Mouse (Mus musculus): ENCODE results near the gene Rhod. TPM values are rescaled to one million over a fixed set of nuclear protein-coding genes. Genes with fewer than 3 reads are reported as not detected.
A peak's percentile ranks its signal among the peaks of the same experiment; 100 is the strongest.

Gene Rhod
- polyA plus RNA-seq, 1 experiment from 2014 or later: 10.3 TPM

DNA sequence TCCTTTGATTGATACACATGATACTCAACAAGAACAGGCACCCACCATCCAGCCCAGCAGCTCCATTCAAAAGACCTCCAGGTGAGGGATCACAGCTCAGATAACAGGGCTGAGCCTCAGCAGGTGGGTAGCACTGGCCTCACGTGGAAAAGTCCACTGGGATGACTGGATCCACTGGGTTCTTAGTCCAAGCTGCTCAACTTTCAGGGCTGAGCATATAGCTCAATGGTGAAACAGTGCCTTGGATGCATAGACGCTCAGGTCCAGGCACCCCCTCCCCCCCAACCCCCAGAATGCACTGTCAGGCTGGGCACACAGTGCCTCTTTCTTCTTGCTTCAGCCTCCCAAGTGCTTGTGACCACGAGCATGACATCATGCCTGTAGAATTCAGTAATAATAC, 16.2 kb downstream of the Rhod start:
- Histone ChIP-seq H3K27me3 (replicated peaks) (no peaks in the 10 kb centered on the region), H3K4me2 (replicated peaks) (no peak overlapping the region), H3K9me3 (no peaks in the 10 kb centered on the region), H3K27ac (no peak overlapping the region), H3K36me3 (no peaks in the 10 kb centered on the region), H3K4me3 (no peak overlapping the region), H3K9ac (no peak overlapping the region), H3K4me1 (no peaks in the 10 kb centered on the region)
- WGBS: 84% methylated on average over 3 of the region's 3 CpGs
- ATAC-seq (ENCODE audit: low FRiP score, low read depth): no peak

DNA sequence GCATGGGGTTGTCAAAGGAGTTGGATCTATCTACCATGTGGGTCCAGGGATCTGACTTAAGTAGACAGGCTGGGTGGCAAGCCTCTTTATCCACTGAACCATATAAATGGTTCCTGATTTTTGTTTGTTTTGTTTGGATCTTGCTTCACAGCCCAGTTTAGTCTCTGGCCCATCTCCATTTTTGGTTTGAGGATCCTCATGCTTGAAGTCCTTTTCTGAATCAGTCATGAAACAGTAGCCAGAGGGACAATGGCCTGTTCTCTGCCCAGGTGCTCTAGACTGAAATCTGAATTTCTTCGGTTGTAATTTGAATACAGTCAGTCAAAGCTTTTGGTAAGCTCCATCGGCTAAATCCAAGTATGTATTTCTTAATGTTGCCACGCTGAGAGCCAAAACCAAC, 16.7 kb downstream of the Rhod start:
- H3K27ac ChIP-seq: no peak overlapping the region
- H3K4me1 ChIP-seq: no peaks in the 10 kb centered on the region
- no peak overlapping the region for H3K4me2 ChIP-seq (replicated peaks)
- H3K9me3 ChIP-seq: no peaks in the 10 kb centered on the region
- H3K9ac ChIP-seq: no peak overlapping the region
- no peaks in the 10 kb centered on the region for H3K27me3 ChIP-seq (replicated peaks)
- no peak overlapping the region for H3K4me3 ChIP-seq
- no peaks in the 10 kb centered on the region for H3K36me3 ChIP-seq
- WGBS: 94% methylated on average over 3 of the region's 3 CpGs
- no peak for ATAC-seq (ENCODE audit: low FRiP score, low read depth)

DNA sequence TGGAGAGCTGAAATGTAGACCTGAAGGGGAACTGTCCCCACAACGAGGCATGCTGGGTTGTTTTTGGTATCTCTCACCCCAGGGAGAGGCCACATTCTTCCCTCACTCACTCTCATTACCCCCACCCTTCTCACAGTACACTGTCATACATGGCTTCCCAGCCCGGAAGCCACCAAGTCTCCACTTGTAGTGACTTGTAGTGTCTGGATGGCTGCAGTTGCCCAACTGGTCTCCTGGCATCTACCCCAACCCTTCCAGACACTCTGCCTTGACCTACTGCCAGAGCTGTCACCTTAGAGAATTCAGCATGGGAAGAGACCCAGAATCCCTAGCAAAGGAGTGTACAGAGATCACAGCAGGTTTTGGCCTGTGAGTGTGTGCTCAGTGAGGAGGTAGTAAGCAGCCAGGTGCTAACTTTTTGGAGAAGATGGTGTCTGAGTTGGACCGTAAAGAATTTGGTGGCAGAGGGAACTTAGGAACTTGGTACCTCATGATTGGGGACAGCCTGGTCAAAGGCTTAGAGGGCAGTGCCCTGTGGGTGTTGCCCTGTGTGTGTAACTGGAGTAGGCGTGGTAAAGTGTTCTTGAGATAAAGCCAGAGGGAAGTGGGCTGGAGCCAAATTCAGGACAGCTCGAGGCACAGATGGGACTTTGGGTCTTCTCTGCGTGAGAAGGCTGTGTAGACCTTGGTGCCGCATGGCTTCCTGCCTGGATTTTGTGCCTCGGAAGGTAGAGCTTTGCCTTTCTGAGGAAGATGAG, 18.9 kb downstream of the Rhod start:
- H3K4me2 ChIP-seq (replicated peaks): no peak overlapping the region
- no peaks in the 10 kb centered on the region for H3K4me1 ChIP-seq
- no peaks in the 10 kb centered on the region for H3K27me3 ChIP-seq (replicated peaks)
- H3K27ac ChIP-seq: no peak overlapping the region
- no peaks in the 10 kb centered on the region for H3K36me3 ChIP-seq
- 86% methylated on average over 8 of the region's 8 CpGs for WGBS
- H3K9me3 ChIP-seq: no peaks in the 10 kb centered on the region
- no peak overlapping the region for H3K4me3 ChIP-seq
- no peak for ATAC-seq (ENCODE audit: low FRiP score, low read depth)
- H3K9ac ChIP-seq: no peak overlapping the region

DNA sequence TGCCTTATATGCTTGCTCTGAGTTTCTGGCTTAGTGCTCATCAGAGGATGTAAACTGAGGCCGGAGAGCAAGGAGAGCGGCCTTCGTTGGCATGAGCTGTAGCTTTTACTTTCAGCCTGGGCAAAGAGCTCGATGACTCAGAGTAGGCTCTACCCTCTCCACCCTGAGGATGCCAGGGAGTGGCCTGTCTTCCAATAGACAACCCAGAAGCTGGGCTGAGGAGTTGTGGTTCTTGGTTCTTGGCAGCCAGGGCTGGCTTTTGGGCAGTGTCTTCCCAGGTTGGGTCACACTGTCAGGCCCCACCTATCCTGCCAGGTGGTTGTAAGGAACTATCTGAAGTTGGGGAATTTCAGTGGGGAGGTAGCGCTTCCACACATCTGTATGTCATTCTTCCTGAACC, 19.5 kb downstream of the Rhod start:
- H3K9ac ChIP-seq: no peak overlapping the region
- H3K4me1 ChIP-seq: no peaks in the 10 kb centered on the region
- WGBS: 94% methylated on average over 5 of the region's 5 CpGs
- no peak overlapping the region for H3K27ac ChIP-seq
- ATAC-seq (ENCODE audit: low FRiP score, low read depth): no peak
- H3K36me3 ChIP-seq: no peaks in the 10 kb centered on the region
- H3K27me3 ChIP-seq (replicated peaks): no peaks in the 10 kb centered on the region
- H3K4me3 ChIP-seq: no peak overlapping the region
- no peak overlapping the region for H3K4me2 ChIP-seq (replicated peaks)
- no peaks in the 10 kb centered on the region for H3K9me3 ChIP-seq

DNA sequence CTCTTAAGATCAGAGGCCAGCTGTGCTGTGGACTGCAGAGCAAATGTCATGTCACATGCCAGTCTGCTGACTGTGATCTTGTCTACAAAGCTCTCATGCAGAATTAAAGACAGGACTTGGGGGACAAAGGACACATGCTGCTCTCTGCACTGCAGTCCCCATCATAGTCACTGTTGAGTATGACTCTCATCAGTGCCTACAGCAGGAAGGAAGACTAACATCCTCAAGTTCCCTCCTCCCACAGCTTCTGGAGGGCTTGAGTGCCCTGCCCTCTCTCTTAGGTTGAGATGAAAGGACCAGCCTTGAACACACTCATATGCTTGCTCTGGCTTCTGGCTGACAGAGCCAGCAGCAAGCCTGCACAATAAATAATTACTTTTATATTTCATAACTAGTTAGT, 21.5 kb downstream of the Rhod start:
- no peaks in the 10 kb centered on the region for H3K36me3 ChIP-seq
- H3K4me3 ChIP-seq: no peak overlapping the region
- H3K9me3 ChIP-seq: no peaks in the 10 kb centered on the region
- no peaks in the 10 kb centered on the region for H3K4me1 ChIP-seq
- no peak for ATAC-seq (ENCODE audit: low FRiP score, low read depth)
- no peak overlapping the region for H3K9ac ChIP-seq
- H3K27ac ChIP-seq: no peak overlapping the region
- no peaks in the 10 kb centered on the region for H3K27me3 ChIP-seq (replicated peaks)
- no peak overlapping the region for H3K4me2 ChIP-seq (replicated peaks)

DNA sequence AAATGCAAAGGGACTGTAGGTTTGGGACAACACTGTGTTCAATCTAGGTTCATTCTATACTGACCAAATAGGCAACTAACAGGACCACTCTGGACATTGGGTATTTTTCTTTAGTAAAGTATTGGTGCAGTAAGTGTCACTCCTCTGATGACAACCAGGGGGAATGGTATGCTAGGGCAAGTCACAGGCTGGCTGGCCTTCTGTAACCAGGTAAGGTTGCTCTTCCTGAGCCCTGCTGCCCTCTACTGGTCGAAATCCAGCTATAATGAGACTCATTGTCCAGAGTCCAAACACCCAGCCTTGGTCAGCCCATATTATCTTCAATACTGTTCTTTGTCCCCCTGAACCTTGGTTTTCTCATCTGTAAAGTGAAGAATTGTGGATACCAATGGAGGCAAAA, 22.0 kb downstream of the Rhod start:
- no peak for ATAC-seq (ENCODE audit: low FRiP score, low read depth)
- Histone ChIP-seq H3K4me1 (no peaks in the 10 kb centered on the region), H3K9me3 (no peaks in the 10 kb centered on the region), H3K4me3 (no peak overlapping the region), H3K4me2 (replicated peaks) (no peak overlapping the region), H3K36me3 (no peaks in the 10 kb centered on the region), H3K27ac (no peak overlapping the region), H3K27me3 (replicated peaks) (no peaks in the 10 kb centered on the region), H3K9ac (no peak overlapping the region)
- 0% methylated on average over 1 of the region's 1 CpGs for WGBS

DNA sequence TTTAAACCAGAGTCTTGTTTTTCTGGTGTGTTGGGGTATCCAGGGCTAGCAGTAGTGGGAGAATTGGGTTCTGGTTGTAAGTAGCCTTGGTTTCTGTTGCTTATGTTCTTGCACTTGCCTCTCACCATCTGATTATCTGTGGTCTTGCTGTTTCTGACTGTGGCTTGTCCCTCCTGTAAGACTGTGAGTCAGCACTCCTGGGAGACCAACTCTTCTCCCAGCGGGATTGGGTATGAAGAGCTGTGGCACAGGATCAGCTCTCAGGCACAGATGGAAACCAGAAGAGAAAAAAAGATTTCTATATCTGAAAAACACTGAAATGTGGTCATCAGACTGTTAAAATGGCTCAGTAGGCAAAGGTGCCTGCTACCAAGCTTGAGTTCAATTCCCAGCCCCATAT, 24.6 kb downstream of the Rhod start:
- Histone ChIP-seq H3K27me3 (replicated peaks) (no peaks in the 10 kb centered on the region), H3K27ac (no peak overlapping the region), H3K4me3 (no peak overlapping the region), H3K9me3 (no peaks in the 10 kb centered on the region), H3K36me3 (no peaks in the 10 kb centered on the region), H3K4me2 (replicated peaks) (no peak overlapping the region), H3K4me1 (no peaks in the 10 kb centered on the region), H3K9ac (no peak overlapping the region)
- no peak for ATAC-seq (ENCODE audit: low FRiP score, low read depth)
- WGBS: 69% methylated on average over 1 of the region's 1 CpGs

DNA sequence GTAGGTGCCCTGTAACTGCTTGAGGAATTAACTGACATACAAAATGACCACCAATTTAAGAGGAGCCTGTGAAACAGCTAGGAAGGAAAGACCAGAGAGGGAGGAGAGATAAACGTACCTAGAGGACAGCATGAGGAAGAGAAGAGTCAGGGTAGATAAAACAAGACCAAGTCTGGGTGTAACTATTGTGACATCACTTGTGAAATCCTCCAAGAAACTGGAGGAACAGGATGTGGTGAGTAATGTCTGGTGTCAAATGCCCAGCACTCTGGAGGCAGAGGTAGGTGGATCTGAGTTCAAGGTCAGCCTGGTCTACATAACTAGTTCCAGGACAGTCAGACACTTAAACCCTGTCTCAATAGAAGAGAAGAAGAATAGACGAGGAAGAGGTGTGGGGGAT, 30.2 kb downstream of the Rhod start:
- WGBS: 59% methylated on average over 2 of the region's 2 CpGs
- no peak overlapping the region for H3K9ac ChIP-seq
- no peak for ATAC-seq (ENCODE audit: low FRiP score, low read depth)

DNA sequence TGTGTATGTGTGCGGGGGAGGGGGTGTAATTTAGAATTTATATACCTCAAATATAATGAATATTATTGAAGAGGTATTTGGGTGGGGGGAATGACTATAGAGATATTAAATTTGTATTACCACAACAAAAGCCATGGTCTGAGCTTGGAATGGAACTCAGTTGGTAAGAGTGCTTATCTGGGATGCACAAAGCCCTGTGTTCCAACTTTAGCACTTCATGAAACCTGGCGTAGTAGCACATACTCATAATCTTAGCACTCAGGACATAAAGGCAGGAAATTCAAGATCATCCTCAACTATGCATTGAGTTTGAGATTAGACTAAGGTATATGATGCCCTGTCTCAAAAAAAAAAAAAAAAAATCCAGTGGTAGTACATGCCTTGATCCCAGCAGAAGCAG, 34.4 kb downstream of the Rhod start:
- no peak for ATAC-seq (ENCODE audit: low FRiP score, low read depth)
- Histone ChIP-seq H3K27me3 (replicated peaks) (no peaks in the 10 kb centered on the region), H3K36me3 (no peaks in the 10 kb centered on the region), H3K27ac (no peak overlapping the region), H3K4me1 (no peaks in the 10 kb centered on the region), H3K4me3 (no peak overlapping the region), H3K4me2 (replicated peaks) (no peak overlapping the region), H3K9ac (no peak overlapping the region), H3K9me3 (no peaks in the 10 kb centered on the region)
- 94% methylated on average over 2 of the region's 2 CpGs for WGBS

More for the DNA sequence above, 30.2 kb downstream of the Rhod start:
- Histone ChIP-seq H3K36me3 (no peaks in the 10 kb centered on the region), H3K4me1 (no peaks in the 10 kb centered on the region), H3K27ac (no peak overlapping the region), H3K27me3 (replicated peaks) (no peaks in the 10 kb centered on the region), H3K4me2 (replicated peaks) (no peak overlapping the region), H3K9me3 (no peaks in the 10 kb centered on the region), H3K4me3 (no peak overlapping the region)

DNA sequence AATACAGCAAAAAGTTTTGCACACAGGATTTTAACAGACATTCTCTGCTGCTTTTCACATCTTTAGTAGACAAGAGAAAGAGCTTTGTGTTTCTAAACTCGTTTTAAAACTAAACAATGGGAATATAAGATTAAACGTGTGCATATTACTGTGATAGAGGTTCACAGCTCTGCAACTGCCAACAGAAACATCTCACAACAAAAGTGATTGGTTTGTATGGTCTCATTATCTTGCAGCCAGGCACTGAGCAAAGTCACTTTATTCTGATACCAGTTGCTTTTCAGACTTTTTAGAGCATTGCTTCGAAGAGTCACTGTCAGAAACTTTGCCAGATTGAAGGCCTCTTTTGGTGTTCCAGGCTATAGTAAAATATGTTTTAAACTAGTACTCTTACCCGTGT, 40.3 kb downstream of the Rhod start:
- 78% methylated on average over 4 of the region's 4 CpGs for WGBS
- Histone ChIP-seq H3K27ac (no peak overlapping the region), H3K4me2 (replicated peaks) (no peak overlapping the region)

DNA sequence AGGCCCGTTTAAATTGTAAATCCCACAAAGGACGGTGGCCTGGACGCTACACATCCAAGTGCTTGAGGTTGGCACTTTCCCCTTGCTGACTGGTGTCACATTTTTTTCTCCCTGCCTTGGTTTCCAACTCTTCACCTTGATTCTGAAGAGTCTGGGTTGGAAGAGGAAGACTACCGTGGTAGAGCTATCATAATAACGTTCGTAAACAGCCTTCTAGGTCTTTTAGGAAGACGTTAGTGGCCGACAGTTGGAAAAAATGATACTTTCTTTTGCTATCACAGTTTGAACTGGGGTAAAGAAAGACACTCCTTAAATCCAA, 40.6 kb downstream of the Rhod start:
- Histone ChIP-seq H3K9me3 (no peaks in the 10 kb centered on the region), H3K36me3 (no peaks in the 10 kb centered on the region), H3K4me3 (peak overlapping the region; percentile 99), H3K9ac (peak overlapping the region; percentile 79; the same call in 1 of the 2 replicates), H3K4me2 (replicated peaks) (peak overlapping the region; percentile 94), H3K4me1 (peaks cover 17% of the 10 kb centered on the region), H3K27me3 (replicated peaks) (no peaks in the 10 kb centered on the region), H3K27ac (no peak overlapping the region)
- 32% methylated on average over 8 of the region's 8 CpGs for WGBS
- no peak for ATAC-seq (ENCODE audit: low FRiP score, low read depth)

More for the DNA sequence above, 40.3 kb downstream of the Rhod start:
- no peak for ATAC-seq (ENCODE audit: low FRiP score, low read depth)
- H3K4me1 ChIP-seq: peaks cover 15% of the 10 kb centered on the region
- no peaks in the 10 kb centered on the region for H3K9me3 ChIP-seq
- no peak overlapping the region for H3K4me3 ChIP-seq
- H3K9ac ChIP-seq: no peak overlapping the region
- no peaks in the 10 kb centered on the region for H3K27me3 ChIP-seq (replicated peaks)
- H3K36me3 ChIP-seq: no peaks in the 10 kb centered on the region

DNA sequence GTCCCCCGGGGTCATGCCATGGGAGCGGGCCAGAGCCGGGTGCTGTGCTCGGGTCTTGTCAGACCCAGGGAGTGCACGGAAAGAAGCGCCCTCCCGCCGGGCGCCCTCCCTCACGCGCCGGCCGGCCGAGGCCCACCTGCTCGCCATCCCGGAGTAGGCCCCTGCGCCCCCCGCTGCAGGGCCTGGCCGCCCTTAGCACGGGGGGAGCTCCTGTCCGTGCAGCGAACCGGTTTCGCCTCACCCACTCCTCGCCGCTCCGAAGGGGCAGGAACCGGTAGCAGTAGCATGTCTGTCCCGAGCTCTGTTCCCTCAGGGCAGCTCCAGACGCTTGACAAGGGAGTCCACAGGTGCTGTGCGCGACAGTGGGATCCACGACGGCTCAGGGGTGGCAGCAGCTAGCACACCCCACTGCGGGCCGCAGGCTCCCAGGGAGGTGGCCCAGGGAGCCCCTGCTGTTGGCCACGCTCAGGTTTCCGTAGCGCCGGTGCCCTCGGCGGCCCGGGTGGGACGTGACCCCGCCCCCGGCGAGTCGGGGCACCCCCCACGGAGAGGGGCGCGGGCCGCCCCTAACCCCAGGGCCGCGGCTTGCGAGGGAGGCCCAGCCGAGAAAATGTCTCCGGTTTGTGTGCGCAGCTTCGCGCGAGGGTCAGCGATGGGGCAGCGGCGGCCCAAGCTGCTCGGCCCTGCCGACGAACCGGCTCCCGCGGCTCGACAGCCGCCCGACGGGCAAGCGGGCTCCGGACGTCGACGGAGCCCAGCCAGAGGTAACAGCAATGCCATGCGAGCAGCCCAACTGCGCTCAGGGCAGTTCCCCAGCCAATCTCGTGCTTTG, 41.2 kb downstream of the Rhod start, which contains the start of gene Kdm2a:
Gene Kdm2a (minus strand): TSS at position 488 of the 832 bp plus-strand sequence.
- H3K9me3 ChIP-seq: no peaks in the 10 kb centered on the region

More for the DNA sequence above, 41.2 kb downstream of the Rhod start, which contains the start of gene Kdm2a:
- H3K4me3 ChIP-seq: peak within 1 kb of the TSS; percentile 99
- peak within 1 kb of the TSS; percentile 77 for H3K27ac ChIP-seq
- H3K4me1 ChIP-seq: peaks cover 19% of the 10 kb centered on the region
- peak within 1 kb of the TSS; percentile 79 for H3K9ac ChIP-seq
- H3K36me3 ChIP-seq: no peaks in the 10 kb centered on the region
- peak within 1 kb of the TSS; percentile 94 for H3K4me2 ChIP-seq (replicated peaks)
- under 1% methylated on average over 82 of the region's 82 CpGs for WGBS
- no peaks in the 10 kb centered on the region for H3K27me3 ChIP-seq (replicated peaks)
- peak; percentile 27 for ATAC-seq (ENCODE audit: low FRiP score, low read depth)
